Mouse (Mus musculus) heart, embryonic 14.5 days (tissue): ENCODE measurements around the gene Cobl. TPM values are rescaled to one million over a fixed set of nuclear protein-coding genes. Genes with fewer than 3 reads are reported as not detected.

ENCODE experiments used
- ATAC-seq: fragments of 200-750 bp; cut with Nextera tagmentation; 2 replicates; pipeline ENCODE4 v1.8.0; 2017; ENCODE audit warnings: low read depth, moderate TSS enrichment; ENCODE audit not compliant: insufficient number of reproducible peaks, insufficient read depth, low FRiP score
- H3K27ac ChIP-seq, 2 experiments: fragments of 200-500 bp in 1 of 2; fragments of 300-500 bp in 1 of 2; sonication (generic) in 1 of 2; replicated peaks in 1 of 2; 2 replicates each; pipeline ENCODE4 v1.5.1; 2012 to 2014; ENCODE audit warnings: low read depth in 2 of 2, low read length in 2 of 2, control low read depth in 1 of 2, mild to moderate bottlenecking in 1 of 2, mixed read lengths in 1 of 2; ENCODE audit not compliant: control insufficient read depth in 1 of 2, insufficient read depth in 1 of 2
- H3K27me3 ChIP-seq: fragments of 300-500 bp; sonication (generic); 2 replicates; pipeline ENCODE4 v1.6.1; 2014; ENCODE audit warnings: mild to moderate bottlenecking, low read length, control low read depth; ENCODE audit not compliant: control insufficient read depth, insufficient read depth
- H3K36me3 ChIP-seq: fragments of 300-500 bp; sonication (generic); 2 replicates; pipeline ENCODE4 v1.6.1; 2014; ENCODE audit warnings: mild to moderate bottlenecking, control low read depth, low read length, mixed read lengths; ENCODE audit not compliant: control insufficient read depth, insufficient read depth
- H3K4me1 ChIP-seq, 2 experiments: fragments of 200-500 bp in 1 of 2; fragments of 300-500 bp in 1 of 2; sonication (generic) in 1 of 2; 2 replicates each; pipeline ENCODE4 v1.6.1; 2012 to 2014; ENCODE audit warnings: low read length in 2 of 2, control low read depth in 1 of 2, mixed read lengths in 1 of 2; ENCODE audit not compliant: control insufficient read depth in 2 of 2, insufficient read depth in 2 of 2
- H3K4me2 ChIP-seq: fragments of 300-500 bp; sonication (generic); 2 replicates; pipeline ENCODE4 v1.6.1; 2014; ENCODE audit warnings: mild to moderate bottlenecking, low read length
- H3K4me3 ChIP-seq, 2 experiments: fragments of 200-500 bp in 1 of 2; fragments of 300-500 bp in 1 of 2; sonication (generic) in 1 of 2; 2 replicates each; pipeline ENCODE4 v1.5.1; 2012 to 2014; ENCODE audit warnings: low read length in 2 of 2, mild to moderate bottlenecking in 2 of 2, control low read depth in 1 of 2, low read depth in 1 of 2, moderate library complexity in 1 of 2; ENCODE audit not compliant: control insufficient read depth in 1 of 2, insufficient read depth in 1 of 2
- H3K9ac ChIP-seq: fragments of 300-500 bp; sonication (generic); 2 replicates; pipeline ENCODE4 v1.6.1; 2014; ENCODE audit warnings: mild to moderate bottlenecking, low read length
- H3K9me3 ChIP-seq: fragments of 300-500 bp; sonication (generic); 2 replicates; pipeline ENCODE4 v1.6.1; 2016; ENCODE audit warnings: low read length, control low read depth; ENCODE audit not compliant: control insufficient read depth
- WGBS: fragments of 180-500 bp; shearing (Covaris S2); extraction: QIAGEN DNeasy Blood & Tissue Kit; methylation state at CpG from one replicate; pipeline ENCODE4 v1.1.7; 2014; 5-methylcytosine and 5-hydroxymethylcytosine counted together
- polyA plus RNA-seq: library from polyadenylated mRNA; unstranded; fragments of >200 nt; fragmentation: Nextera tagmentation; extraction: Ambion mirVana; gene quantifications from 2 replicates; pipeline ENCODE4 v1.2.1, GENCODE M21; 2014

Cobl gene
- polyA plus RNA-seq, 1 experiment from 2014 or later: 46.4 TPM

DNA sequence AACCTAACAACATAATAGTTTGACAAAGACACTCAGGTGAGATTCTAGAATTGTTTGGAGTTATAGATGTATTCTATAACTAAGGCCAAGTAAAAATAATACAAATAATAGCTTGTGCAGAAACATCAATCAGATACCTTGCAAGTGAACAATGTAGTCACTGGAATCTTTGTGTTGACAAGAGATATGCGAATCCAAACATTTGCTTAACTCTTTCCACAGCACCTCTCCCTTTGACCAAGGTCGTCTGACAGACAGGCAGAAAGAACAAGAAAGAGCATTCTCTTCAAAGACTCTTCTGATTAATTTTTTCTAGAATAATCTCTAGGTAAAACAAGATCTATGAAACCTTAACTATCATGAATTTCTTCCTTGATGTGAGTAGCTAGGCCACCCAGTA lies 266.7 kb downstream of the Cobl start:
- no peak for ATAC-seq
- Histone ChIP-seq H3K9me3 (no peaks in the 10 kb centered on the region), H3K27me3 (no peaks in the 10 kb centered on the region), H3K4me1 (no peaks in the 10 kb centered on the region), H3K4me2 (no peak overlapping the region), H3K9ac (no peak overlapping the region), H3K4me3 (no peak overlapping the region), H3K27ac (no peak overlapping the region), H3K36me3 (no peaks in the 10 kb centered on the region)
- WGBS: 70% methylated on average over 2 of the region's 2 CpGs

DNA sequence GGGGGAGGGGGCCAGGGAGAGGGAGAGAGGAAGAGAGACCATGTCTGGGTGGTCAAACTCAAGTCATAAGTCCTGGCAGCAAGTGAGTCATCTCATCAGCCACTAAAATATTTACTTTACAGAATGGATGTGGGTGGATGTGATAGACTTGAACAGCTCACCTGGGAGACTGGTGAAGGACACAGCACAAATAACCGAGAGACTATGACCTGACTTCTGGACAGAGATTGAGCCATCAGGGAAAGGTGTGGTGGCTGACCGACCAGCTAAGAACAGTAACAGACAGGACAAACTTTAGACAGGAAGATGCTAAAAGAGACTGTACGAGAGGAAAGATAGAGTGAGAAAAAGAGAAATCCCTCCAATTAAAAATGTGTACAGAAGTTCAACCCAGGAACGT lies 267.2 kb downstream of the Cobl start:
- no peak for ATAC-seq
- H3K36me3 ChIP-seq: no peaks in the 10 kb centered on the region
- no peak overlapping the region for H3K4me2 ChIP-seq
- no peaks in the 10 kb centered on the region for H3K4me1 ChIP-seq
- no peaks in the 10 kb centered on the region for H3K27me3 ChIP-seq
- no peak overlapping the region for H3K9ac ChIP-seq
- H3K9me3 ChIP-seq: no peaks in the 10 kb centered on the region
- H3K27ac ChIP-seq: no peak overlapping the region
- 77% methylated on average over 4 of the region's 4 CpGs for WGBS
- no peak overlapping the region for H3K4me3 ChIP-seq

GRCm38 (mm10) chr11:12195390-12195789 lies 269.4 kb downstream of the Cobl start:
- WGBS: 83% methylated on average over 3 of the region's 3 CpGs
- no peaks in the 10 kb centered on the region for H3K4me1 ChIP-seq
- no peaks in the 10 kb centered on the region for H3K27me3 ChIP-seq
- H3K9ac ChIP-seq: no peak overlapping the region
- no peak overlapping the region for H3K4me2 ChIP-seq
- H3K9me3 ChIP-seq: no peaks in the 10 kb centered on the region
- no peak for ATAC-seq
- H3K4me3 ChIP-seq: no peak overlapping the region
- H3K27ac ChIP-seq: no peak overlapping the region
- no peaks in the 10 kb centered on the region for H3K36me3 ChIP-seq

GRCm38 (mm10) chr11:12193369-12193768 lies 271.4 kb downstream of the Cobl start:
- H3K27me3 ChIP-seq: no peaks in the 10 kb centered on the region
- no peak overlapping the region for H3K4me2 ChIP-seq
- 71% methylated on average over 4 of the region's 4 CpGs for WGBS
- H3K36me3 ChIP-seq: no peaks in the 10 kb centered on the region
- ATAC-seq: no peak
- no peaks in the 10 kb centered on the region for H3K4me1 ChIP-seq
- no peak overlapping the region for H3K9ac ChIP-seq
- H3K9me3 ChIP-seq: no peaks in the 10 kb centered on the region
- H3K4me3 ChIP-seq: no peak overlapping the region
- no peak overlapping the region for H3K27ac ChIP-seq

GRCm38 (mm10) chr11:12191386-12191785 lies 273.4 kb downstream of the Cobl start:
- WGBS: 79% methylated on average over 2 of the region's 2 CpGs
- Histone ChIP-seq H3K4me1 (no peaks in the 10 kb centered on the region), H3K27ac (no peak overlapping the region), H3K36me3 (no peaks in the 10 kb centered on the region), H3K4me3 (no peak overlapping the region), H3K9me3 (no peaks in the 10 kb centered on the region), H3K4me2 (no peak overlapping the region), H3K27me3 (no peaks in the 10 kb centered on the region), H3K9ac (no peak overlapping the region)
- no peak for ATAC-seq

- H3K9ac ChIP-seq: no peak overlapping the region
- no peak for ATAC-seq
- H3K27ac ChIP-seq: no peak overlapping the region
- no peaks in the 10 kb centered on the region for H3K36me3 ChIP-seq
- H3K27me3 ChIP-seq: no peaks in the 10 kb centered on the region
- H3K4me1 ChIP-seq: no peaks in the 10 kb centered on the region
- H3K4me3 ChIP-seq: no peak overlapping the region
- no peaks in the 10 kb centered on the region for H3K9me3 ChIP-seq
- 48% methylated on average over 1 of the region's 1 CpGs for WGBS
- H3K4me2 ChIP-seq: no peak overlapping the region
These were observed 274.3 kb downstream of the Cobl start for GRCm38 (mm10) chr11:12190417-12190816.
